Mouse (Mus musculus) Patski (cell line): ENCODE results near the gene Mrpl37. TPM values are rescaled to one million over a fixed set of nuclear protein-coding genes. Genes with fewer than 3 reads are reported as not detected.

Source experiments
- ATAC-seq: fragments of 100-300 bp; one replicate; pipeline ENCODE4 v1.8.0; 2021
- CTCF ChIA-PET: fragments of 350-600 bp; sonication (Branson Sonifier 250); formaldehyde crosslinking; loops from one replicate; lab custom pipeline; 2022; ENCODE audit warnings: inconsistent platforms; lab: Charles Lee
- POLR2A ChIA-PET: fragments of 350-600 bp; sonication (Branson Sonifier 250); formaldehyde crosslinking; loops from one replicate; lab custom pipeline; 2022; ENCODE audit warnings: antibody characterized with exemption, inconsistent platforms; lab: Charles Lee
- DNase-seq: peaks from one replicate; pipeline ENCODE4 v3.0.0-alpha.2; 2011; ENCODE audit warnings: low read depth, low spot score
- H3K27me3 ChIP-seq: fragments of 371-371 bp; one replicate; pipeline ENCODE4 v1.5.1; 2021
- CTCF ChIP-seq: fragments of 100-300 bp; IDR thresholded peaks from one replicate; pipeline ENCODE4 v1.5.1; 2021
- in situ Hi-C: fragments of 300-500 bp; cut with MboI; formaldehyde crosslinking; loops from 3 replicates; pipeline ENCODE4 v1.11.1; 2018; ENCODE audit warnings: low pct_unique_long_range_greater_than_20kb, mixed read lengths
- polyA plus RNA-seq: library from polyadenylated mRNA; unstranded; gene quantifications from one replicate; pipeline ENCODE4 v1.2.3, GENCODE M21; 2021

Mrpl37 gene
- polyA plus RNA-seq, 1 experiment from 2014 or later, result 48.8 TPM

- ATAC-seq (no peak), DNase-seq (no peak)
- H3K27me3 ChIP-seq, result no peaks in the 10 kb centered on the region
- in situ Hi-C loops, result no loop called here
- TF ChIP-seq CTCF, result no peak
- ChIA-PET CTCF (no interaction called here), POLR2A (no interaction called here)
Observed at GRCm38 (mm10) chr4:107042304-107042703, 24.4 kb downstream of the Mrpl37 start.

- ChIA-PET POLR2A (no interaction called here), CTCF (no interaction called here)
- TF ChIP-seq CTCF, result no peak
- no peaks in the 10 kb centered on the region for H3K27me3 ChIP-seq
- in situ Hi-C loops, result no loop called here
- DNase-seq (no peak), ATAC-seq (no peak)
Observed at GRCm38 (mm10) chr4:107039270-107039669, 27.4 kb downstream of the Mrpl37 start.

GRCm38 (mm10) chr4:107038303-107038702 lies 28.4 kb downstream of the Mrpl37 start:
- CTCF ChIA-PET, result no interaction called here
- POLR2A ChIA-PET, result interaction anchor here (0.5 kb wide), 1 partner anchor 10 kb away, joined by 4 read pairs; no protein-coding TSS in a partner anchor
- no peaks in the 10 kb centered on the region for H3K27me3 ChIP-seq
- in situ Hi-C loops, result no loop called here
- no peak for DNase-seq
- TF ChIP-seq CTCF, result no peak
- ATAC-seq, result no peak

- in situ Hi-C loops, result no loop called here
- DNase-seq (no peak), ATAC-seq (no peak)
- CTCF ChIA-PET, result no interaction called here
- H3K27me3 ChIP-seq, result no peaks in the 10 kb centered on the region
- no peak for TF ChIP-seq CTCF
- POLR2A ChIA-PET, result interaction anchor here (0.6 kb wide), 1 partner anchor 410 kb away, joined by 3 read pairs; no protein-coding TSS in a partner anchor
Observed at GRCm38 (mm10) chr4:107036985-107037384, 29.7 kb downstream of the Mrpl37 start.

GRCm38 (mm10) chr4:107035689-107036088 lies 31.0 kb downstream of the Mrpl37 start:
- TF ChIP-seq CTCF, result no peak
- in situ Hi-C loops, result no loop called here
- POLR2A ChIA-PET, result no interaction called here
- ATAC-seq, result no peak
- CTCF ChIA-PET, result no interaction called here
- DNase-seq, result no peak
- no peaks in the 10 kb centered on the region for H3K27me3 ChIP-seq

DNA sequence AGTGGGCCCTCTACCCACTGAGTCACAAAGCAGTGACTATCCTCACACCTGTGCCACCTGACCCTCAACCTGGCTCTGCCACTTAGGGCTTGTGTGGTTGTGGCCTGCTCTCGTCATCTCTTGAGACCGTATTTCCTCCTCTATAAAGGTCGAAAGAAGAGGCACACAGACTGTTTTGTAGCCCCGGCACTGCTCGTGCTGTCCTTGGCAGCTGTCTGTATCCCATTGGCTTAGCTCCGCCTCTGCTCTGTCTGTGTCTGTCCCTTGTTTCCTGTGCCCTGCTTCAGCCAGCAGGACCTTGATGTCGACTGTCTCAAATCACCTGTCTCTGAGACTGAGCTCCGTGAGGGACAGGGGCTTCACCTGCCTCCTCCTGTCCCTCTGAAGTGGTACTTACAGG lies 40.2 kb downstream of the Mrpl37 start:
- no peak for TF ChIP-seq CTCF
- in situ Hi-C loops, result no loop called here
- CTCF ChIA-PET, result no interaction called here
- DNase-seq, result no peak
- H3K27me3 ChIP-seq, result no peaks in the 10 kb centered on the region
- POLR2A ChIA-PET, result no interaction called here
- ATAC-seq, result no peak

DNA sequence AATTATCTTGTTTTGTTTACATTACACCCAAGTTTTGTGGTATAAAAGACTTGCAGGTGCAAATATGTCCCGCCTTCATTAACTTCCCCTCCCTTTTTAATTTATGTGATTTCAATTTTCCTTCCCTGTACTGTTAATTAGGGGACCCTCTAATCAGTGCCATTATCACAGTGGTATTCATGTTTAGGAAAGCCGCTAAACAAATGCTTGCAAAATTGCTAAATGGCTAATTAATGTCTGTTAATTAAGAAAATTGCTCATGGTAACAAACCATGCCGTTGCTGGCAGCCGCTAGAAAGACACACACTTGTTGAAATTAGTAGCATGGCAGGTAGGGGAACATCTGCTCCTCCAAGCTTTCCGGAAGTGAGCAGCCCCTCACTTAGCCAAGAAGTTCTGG lies 41.3 kb downstream of the Mrpl37 start:
- TF ChIP-seq CTCF, result no peak
- ChIA-PET POLR2A (no interaction called here), CTCF (no interaction called here)
- ATAC-seq (no peak), DNase-seq (no peak)
- in situ Hi-C loops, result no loop called here
- H3K27me3 ChIP-seq, result no peaks in the 10 kb centered on the region

GRCm38 (mm10) chr4:107024899-107025298 lies 41.8 kb downstream of the Mrpl37 start:
- H3K27me3 ChIP-seq, result no peaks in the 10 kb centered on the region
- ChIA-PET POLR2A (no interaction called here), CTCF (no interaction called here)
- DNase-seq (no peak), ATAC-seq (no peak)
- in situ Hi-C loops, result no loop called here
- TF ChIP-seq CTCF, result no peak

- ATAC-seq, result peak; percentile 67
- CTCF ChIA-PET, result interaction anchor here (1.0 kb wide), 1 partner anchor 143 kb away, joined by 5 read pairs; no protein-coding TSS in a partner anchor
- POLR2A ChIA-PET, result no interaction called here
- no peaks in the 10 kb centered on the region for H3K27me3 ChIP-seq
- DNase-seq, result peak; percentile 54
- in situ Hi-C loops, result no loop called here
- no peak for TF ChIP-seq CTCF
Observed at GRCm38 (mm10) chr4:107021464-107021863, 45.2 kb downstream of the Mrpl37 start.

DNA sequence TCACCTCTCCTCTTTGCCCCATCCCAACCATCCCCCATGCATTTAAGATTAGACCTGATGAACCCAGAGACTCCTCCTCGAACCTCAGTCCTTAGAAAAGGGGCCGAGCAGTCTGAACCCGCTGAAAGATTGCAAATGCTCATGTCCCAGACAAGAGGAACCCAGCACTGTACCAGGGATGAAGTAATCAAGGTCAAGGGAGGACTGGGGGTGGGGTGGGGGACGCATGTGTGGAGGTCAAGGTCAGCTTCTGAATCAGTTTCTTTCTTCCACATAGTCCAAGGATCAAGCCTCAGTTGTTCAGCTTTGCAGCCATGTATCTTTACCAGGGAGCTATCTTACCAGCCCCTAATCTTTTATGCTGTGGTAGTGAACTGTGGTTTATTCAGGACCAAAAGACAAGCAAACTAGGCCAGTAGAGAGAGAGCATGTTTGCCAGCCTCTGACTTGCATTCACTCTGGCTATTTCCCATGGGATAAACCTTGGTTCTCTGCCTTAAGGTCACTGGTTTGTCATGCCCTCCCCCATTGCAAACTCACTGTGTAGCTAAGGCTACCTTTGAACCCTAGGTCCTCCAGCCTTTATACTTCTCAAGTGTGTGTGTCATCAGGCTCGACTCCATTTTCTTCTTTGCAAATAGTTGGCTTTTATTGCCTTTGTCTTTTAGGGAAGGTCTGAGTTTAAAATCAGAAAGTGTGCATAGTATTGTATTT lies 46.2 kb downstream of the Mrpl37 start:
- POLR2A ChIA-PET, result no interaction called here
- no peak for DNase-seq
- ATAC-seq, result no peak
- no peaks in the 10 kb centered on the region for H3K27me3 ChIP-seq
- in situ Hi-C loops, result no loop called here
- CTCF ChIA-PET, result no interaction called here
- no peak for TF ChIP-seq CTCF

DNA sequence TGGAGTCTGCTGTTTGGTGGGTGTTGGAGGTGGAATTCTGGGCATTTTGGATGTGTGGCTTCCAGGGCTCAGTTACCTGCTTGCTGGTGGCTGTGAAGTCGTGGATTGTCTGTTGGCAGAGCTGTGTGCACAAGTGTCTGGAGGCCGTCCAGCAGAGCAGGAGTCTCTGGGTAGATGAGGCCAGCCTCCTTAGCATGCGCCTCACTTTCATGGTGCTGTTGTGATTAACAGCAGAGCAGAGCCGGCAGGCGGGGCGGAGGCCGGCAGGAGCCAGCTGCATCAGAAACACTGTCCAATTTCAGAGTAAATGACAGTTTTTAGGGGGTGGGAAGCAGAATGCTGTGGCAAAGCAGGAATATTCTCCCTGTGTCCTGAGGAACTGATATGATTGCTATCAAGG lies 47.6 kb downstream of the Mrpl37 start:
- DNase-seq (no peak), ATAC-seq (no peak)
- TF ChIP-seq CTCF, result no peak
- POLR2A ChIA-PET, result no interaction called here
- in situ Hi-C loops, result no loop called here
- H3K27me3 ChIP-seq, result no peaks in the 10 kb centered on the region
- CTCF ChIA-PET, result no interaction called here
